Mouse (Mus musculus) heart, postnatal 36 days (tissue): ENCODE results near the gene Btbd9. TPM values are rescaled to one million over a fixed set of nuclear protein-coding genes. Genes with fewer than 3 reads are reported as not detected.

ENCODE experiments used
- DNase-seq, 2 experiments: peaks; one replicate each; pipeline ENCODE4 v3.0.0; 2021 to 2022
- intact Hi-C: fragments of 180-260 bp; cut with DNase I; formaldehyde crosslinking; loops from one replicate; pipeline ENCODE4 v1.15.1; 2025
- total RNA-seq, 2 experiments: library from RNA; stranded (reverse); gene quantifications; 2 replicates each; pipeline ENCODE4 v1.2.3; 2021

Gene Btbd9
- total RNA-seq, 2 experiments from 2014 or later: 17.0 to 17.4 TPM

GRCm38 (mm10) chr17:30363365-30363764 is 212.9 kb downstream of the Btbd9 start:
- intact Hi-C loops: loop anchor here (5.0 kb wide), 1 partner anchor 74 kb away; no protein-coding TSS in a partner anchor

GRCm38 (mm10) chr17:30360654-30361053 is 215.6 kb downstream of the Btbd9 start:
- intact Hi-C loops: loop anchor here (5.0 kb wide), 1 partner anchor 77 kb away; no protein-coding TSS in a partner anchor
- DNase-seq: no peak

More at GRCm38 (mm10) chr17:30363365-30363764, 212.9 kb downstream of the Btbd9 start:
- no peak for DNase-seq

GRCm38 (mm10) chr17:30359392-30359791 is 216.9 kb downstream of the Btbd9 start:
- intact Hi-C loops: no loop called here
- no peak for DNase-seq

- intact Hi-C loops: no loop called here
- no peak for DNase-seq
These were observed 220.9 kb downstream of the Btbd9 start for GRCm38 (mm10) chr17:30355431-30355830.

- no peak for DNase-seq
- intact Hi-C loops: no loop called here
These were observed 221.9 kb downstream of the Btbd9 start for GRCm38 (mm10) chr17:30354381-30354780.

GRCm38 (mm10) chr17:30348031-30348430 is 228.3 kb downstream of the Btbd9 start:
- DNase-seq: no peak
- intact Hi-C loops: no loop called here

GRCm38 (mm10) chr17:30347101-30347613 is 229.1 kb downstream of the Btbd9 start:
- intact Hi-C loops: no loop called here

GRCm38 (mm10) chr17:30345008-30345407 is 231.3 kb downstream of the Btbd9 start:
- intact Hi-C loops: no loop called here
- DNase-seq: no peak

More at GRCm38 (mm10) chr17:30347101-30347613, 229.1 kb downstream of the Btbd9 start:
- no peak for DNase-seq

GRCm38 (mm10) chr17:30343701-30344473 is 232.4 kb downstream of the Btbd9 start:
- no peak for DNase-seq

GRCm38 (mm10) chr17:30341556-30341955 is 234.7 kb downstream of the Btbd9 start:
- intact Hi-C loops: no loop called here
- DNase-seq: no peak

More at GRCm38 (mm10) chr17:30343701-30344473, 232.4 kb downstream of the Btbd9 start:
- intact Hi-C loops: no loop called here

GRCm38 (mm10) chr17:30340495-30341126 is 235.7 kb downstream of the Btbd9 start:
- no peak for DNase-seq
- intact Hi-C loops: no loop called here

- intact Hi-C loops: no loop called here
- no peak for DNase-seq
These were observed 237.0 kb downstream of the Btbd9 start for GRCm38 (mm10) chr17:30339317-30339716.

GRCm38 (mm10) chr17:30336816-30337215 is 239.5 kb downstream of the Btbd9 start:
- intact Hi-C loops: no loop called here
- DNase-seq: no peak

- DNase-seq: no peak
- intact Hi-C loops: no loop called here
These were observed 240.0 kb downstream of the Btbd9 start for GRCm38 (mm10) chr17:30336280-30336679.

- intact Hi-C loops: no loop called here
- no peak for DNase-seq
These were observed 240.5 kb downstream of the Btbd9 start for GRCm38 (mm10) chr17:30335746-30336145.

- no peak for DNase-seq
These were observed 242.0 kb downstream of the Btbd9 start for GRCm38 (mm10) chr17:30334257-30334656.

GRCm38 (mm10) chr17:30333136-30333535 is 243.2 kb downstream of the Btbd9 start:
- intact Hi-C loops: no loop called here

More at GRCm38 (mm10) chr17:30334257-30334656, 242.0 kb downstream of the Btbd9 start:
- intact Hi-C loops: no loop called here

GRCm38 (mm10) chr17:30331380-30331779 is 244.9 kb downstream of the Btbd9 start:
- intact Hi-C loops: no loop called here
- no peak for DNase-seq

More at GRCm38 (mm10) chr17:30333136-30333535, 243.2 kb downstream of the Btbd9 start:
- no peak for DNase-seq

GRCm38 (mm10) chr17:30329531-30329930 is 246.8 kb downstream of the Btbd9 start:
- intact Hi-C loops: no loop called here

GRCm38 (mm10) chr17:30328924-30329323 is 247.4 kb downstream of the Btbd9 start:
- no peak for DNase-seq
- intact Hi-C loops: no loop called here

More at GRCm38 (mm10) chr17:30329531-30329930, 246.8 kb downstream of the Btbd9 start:
- DNase-seq: no peak

- intact Hi-C loops: no loop called here
- no peak for DNase-seq
These were observed 249.4 kb downstream of the Btbd9 start for GRCm38 (mm10) chr17:30326906-30327305.
